Mouse (Mus musculus): ENCODE measurements around the gene Olfr59.

Gene Olfr59

GRCm38 (mm10) chr11:74283436-74283835, at the start of gene Olfr59:
Gene Olfr59 (plus strand): TSS chr11:74283736.
- no peak for DNase-seq (ENCODE audit: low spot score)

DNA sequence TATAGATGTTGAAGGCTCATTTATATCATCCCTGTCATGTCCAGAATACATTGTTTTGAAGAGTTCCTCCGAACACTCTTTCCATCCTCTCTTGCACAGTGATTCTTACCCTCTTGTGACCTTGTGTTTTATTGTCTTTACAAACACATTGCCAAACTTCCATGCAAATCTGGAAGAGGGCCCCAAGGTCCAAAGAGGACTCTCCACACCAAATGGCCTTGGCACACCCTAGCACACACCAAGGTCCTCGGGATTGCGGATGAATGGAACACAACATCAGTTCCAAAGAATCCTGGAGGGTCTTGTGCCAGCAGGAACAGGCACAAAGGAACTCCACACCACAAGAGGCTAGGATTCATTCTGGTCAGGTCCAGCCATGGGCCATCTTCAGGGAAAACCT, 42.3 kb upstream of the Olfr59 start:
- no peak for DNase-seq (ENCODE audit: low spot score)

GRCm38 (mm10) chr11:74259508-74259907, 24.0 kb upstream of the Olfr59 start, which contains the start of gene Olfr406:
Gene Olfr406 (plus strand): TSS chr11:74259808.
- DNase-seq (ENCODE audit: low spot score) = no peak

GRCm38 (mm10) chr11:74287256-74287655, 3.7 kb downstream of the Olfr59 start:
- DNase-seq (ENCODE audit: low spot score) = no peak

GRCm38 (mm10) chr11:74326044-74326443, 42.5 kb downstream of the Olfr59 start:
- no peak for DNase-seq (ENCODE audit: low spot score)

- no peak for DNase-seq (ENCODE audit: low spot score)
Observed at GRCm38 (mm10) chr11:74328781-74329180, 45.2 kb downstream of the Olfr59 start.

GRCm38 (mm10) chr11:74337931-74338330, 54.4 kb downstream of the Olfr59 start, which contains the start of gene Olfr410:
Gene Olfr410 (minus strand): TSS chr11:74338031.
- no peak for DNase-seq (ENCODE audit: low spot score)

Measured in yolk sac, embryonic 10.5 days (tissue).